Mouse (Mus musculus): Measurements from ENCODE around the gene Gm20852. TPM values are rescaled to one million over a fixed set of nuclear protein-coding genes. Genes with fewer than 3 reads are reported as not detected.

Gene Gm20852
- polyA plus RNA-seq (2021; fragmentation: Nextera tagmentation) = not detected in 2 replicates
- long read RNA-seq, experiment 1 = 0 reads
- long read RNA-seq, experiment 2 = 0 reads

DNA sequence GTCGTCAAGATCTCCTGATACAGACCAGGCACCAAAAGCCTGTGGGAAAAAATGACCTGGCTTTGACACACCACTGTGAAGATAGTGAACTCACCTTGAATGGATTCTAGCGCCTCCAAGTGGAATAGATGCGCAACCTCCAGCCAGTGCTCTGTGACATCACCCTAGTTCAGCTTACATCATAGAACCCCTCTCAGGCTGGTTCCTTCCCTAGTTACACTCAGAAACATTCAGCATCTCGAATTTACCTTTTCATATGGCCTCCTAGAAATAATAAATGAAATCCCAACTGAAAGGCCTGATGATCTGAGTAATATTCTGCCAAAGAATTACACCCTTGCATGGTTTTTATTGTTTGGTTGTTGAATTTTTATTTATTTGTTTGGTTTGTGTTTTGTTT is at the start of gene Gm20852:
Gene Gm20852 (minus strand): TSS at position 101 of the 400 bp plus-strand sequence.

